Mouse (Mus musculus) CH12.LX (cell line): Measurements from ENCODE around the gene Zdhhc11. TPM values are rescaled to one million over a fixed set of nuclear protein-coding genes. Genes with fewer than 3 reads are reported as not detected.

ENCODE experiments used
- DNase-seq: peaks from one replicate; pipeline ENCODE4 v3.0.0-alpha.2; 2013; ENCODE audit errors: extremely low read depth
- H3K27ac ChIP-seq: 2 replicates; pipeline ENCODE4 v1.5.1; 2012; ENCODE audit warnings: low read depth, mild to moderate bottlenecking, control low read depth, moderate library complexity; ENCODE audit not compliant: insufficient read depth
- H3K27me3 ChIP-seq: replicated peaks from 2 replicates; pipeline ENCODE3; 2012; ENCODE audit warnings: inconsistent platforms
- H3K36me3 ChIP-seq, 2 experiments: replicated peaks in 1 of 2; 2 replicates each; pipeline versions ENCODE3 to v1.6.1; 2012; ENCODE audit warnings: inconsistent platforms in 1 of 2, low read length in 1 of 2, mild to moderate bottlenecking in 1 of 2, mixed read lengths in 1 of 2, moderate library complexity in 1 of 2; ENCODE audit not compliant: control insufficient read depth in 1 of 2, insufficient read depth in 1 of 2
- H3K4me1 ChIP-seq, 2 experiments: 2 replicates each; pipeline ENCODE4 v1.6.1; 2012; ENCODE audit warnings: inconsistent platforms in 1 of 2, moderate library complexity in 1 of 2; ENCODE audit not compliant: insufficient read depth in 2 of 2, control insufficient read depth in 1 of 2
- H3K4me2 ChIP-seq: 2 replicates; pipeline ENCODE4 v1.6.1; 2012; ENCODE audit warnings: low read depth, mild to moderate bottlenecking, control low read depth; ENCODE audit not compliant: poor library complexity, insufficient read depth, severe bottlenecking
- H3K4me3 ChIP-seq, 3 experiments: fragments of 150-350 bp in 1 of 3; sonication (generic) in 1 of 3; replicated peaks in 1 of 3; 2 replicates each; pipeline versions ENCODE3 to v1.5.1; 2011 to 2012; ENCODE audit warnings: low read depth in 2 of 3, low read length in 2 of 3, mild to moderate bottlenecking in 2 of 3, moderate library complexity in 2 of 3, control low read depth in 1 of 3, improper control_type of control experiment in 1 of 3, inconsistent platforms in 1 of 3, mixed read lengths in 1 of 3; ENCODE audit not compliant: poor library complexity in 1 of 3
- H3K79me2 ChIP-seq: replicated peaks from 2 replicates; pipeline ENCODE4 v1.6.1; 2012; ENCODE audit warnings: mild to moderate bottlenecking, moderate library complexity; ENCODE audit not compliant: control insufficient read depth, poor library complexity, insufficient read depth, severe bottlenecking; ENCODE audit errors: extremely low read depth
- H3K9ac ChIP-seq: 2 replicates; pipeline ENCODE4 v1.6.1; 2012; ENCODE audit warnings: low read depth, mild to moderate bottlenecking, control low read depth, moderate library complexity; ENCODE audit not compliant: insufficient read depth
- H3K9me3 ChIP-seq: replicated peaks from 2 replicates; pipeline ENCODE3; 2012; ENCODE audit warnings: low read length, inconsistent platforms, mixed read lengths
- CHD1 ChIP-seq: IDR thresholded peaks from 2 replicates; pipeline ENCODE4 v1.6.1; 2012; ENCODE audit warnings: low read depth, low read length, improper control_type of control experiment, inconsistent platforms
- CTCF ChIP-seq, 2 experiments: IDR thresholded peaks in 1 of 2; conservative IDR thresholded peaks in 1 of 2; 2 replicates each; pipeline ENCODE4 v1.5.1; 2011 to 2012; ENCODE audit warnings: low read depth in 2 of 2, low read length in 2 of 2, improper control_type of control experiment in 1 of 2, inconsistent platforms in 1 of 2, mild to moderate bottlenecking in 1 of 2, moderate library complexity in 1 of 2
- E2F4 ChIP-seq: IDR thresholded peaks from 2 replicates; pipeline ENCODE4 v1.6.1; 2011; ENCODE audit warnings: low read depth, low read length, improper control_type of control experiment; ENCODE audit not compliant: insufficient replicate concordance
- ELF1 ChIP-seq: IDR thresholded peaks from 2 replicates; pipeline ENCODE4 v1.6.1; 2014; ENCODE audit warnings: low read depth, mild to moderate bottlenecking, inconsistent platforms, low read length, improper control_type of control experiment
- ETS1 ChIP-seq: conservative IDR thresholded peaks from 2 replicates; pipeline ENCODE4 v1.6.1; 2012; ENCODE audit warnings: low read depth, mild to moderate bottlenecking, inconsistent platforms, low read length, improper control_type of control experiment, moderate library complexity
- JUN ChIP-seq: IDR thresholded peaks from 2 replicates; pipeline ENCODE4 v1.6.1; 2011; ENCODE audit warnings: low read depth, mild to moderate bottlenecking, low read length, improper control_type of control experiment, moderate library complexity; ENCODE audit not compliant: insufficient read depth
- KAT2A ChIP-seq: IDR thresholded peaks from 2 replicates; pipeline ENCODE4 v1.6.1; 2012; ENCODE audit warnings: low read length, improper control_type of control experiment, inconsistent platforms; ENCODE audit not compliant: insufficient replicate concordance
- MXI1 ChIP-seq: IDR thresholded peaks from 2 replicates; pipeline ENCODE4 v1.6.1; 2011; ENCODE audit warnings: mild to moderate bottlenecking, low read depth, low read length, improper control_type of control experiment
- NRF1 ChIP-seq: IDR thresholded peaks from 2 replicates; pipeline ENCODE4 v1.6.1; 2014; ENCODE audit warnings: low read depth, mild to moderate bottlenecking, inconsistent platforms, low read length, improper control_type of control experiment, moderate library complexity
- PAX5 ChIP-seq: IDR thresholded peaks from 2 replicates; pipeline ENCODE4 v1.6.1; 2012; ENCODE audit warnings: low read length, inconsistent platforms, mixed read lengths
- SMC3 ChIP-seq: IDR thresholded peaks from 2 replicates; pipeline ENCODE4 v1.6.1; 2011; ENCODE audit warnings: low read depth, low read length, improper control_type of control experiment
- TBP ChIP-seq: conservative IDR thresholded peaks from 2 replicates; pipeline ENCODE4 v1.6.1; 2011; ENCODE audit warnings: low read depth, low read length, improper control_type of control experiment
- TCF12 ChIP-seq: IDR thresholded peaks from 2 replicates; pipeline ENCODE4 v1.6.1; 2014; ENCODE audit warnings: low read depth, mild to moderate bottlenecking, inconsistent platforms, low read length, improper control_type of control experiment
- USF1 ChIP-seq: IDR thresholded peaks from 2 replicates; pipeline ENCODE4 v1.6.1; 2014; ENCODE audit warnings: low read depth, mild to moderate bottlenecking, inconsistent platforms, low read length, improper control_type of control experiment
- ZKSCAN1 ChIP-seq: IDR thresholded peaks from 2 replicates; pipeline ENCODE4 v1.6.1; 2012; ENCODE audit warnings: low read depth, inconsistent platforms, low read length, improper control_type of control experiment, borderline replicate concordance
- ZMIZ1 ChIP-seq: IDR thresholded peaks from 2 replicates; pipeline ENCODE4 v1.6.1; 2012; ENCODE audit warnings: low read depth, mild to moderate bottlenecking, inconsistent platforms, low read length, improper control_type of control experiment
- ZNF384 ChIP-seq: IDR thresholded peaks from 2 replicates; pipeline ENCODE4 v1.6.1; 2012; ENCODE audit warnings: low read depth, low read length, improper control_type of control experiment, inconsistent platforms
- dilution Hi-C: fragments of 300-500 bp; cut with MboI; formaldehyde crosslinking; loops from 2 replicates; pipeline ENCODE4 v1.14.3; 2020; ENCODE audit warnings: low sequenced_read_pairs; ENCODE audit not compliant: extremely low pct_unique_long_range_greater_than_20kb, extremely low pct_ligation_motif_present
- in situ Hi-C: fragments of 300-500 bp; cut with MboI; formaldehyde crosslinking; loops from 3 replicates; pipeline ENCODE4 v1.14.3; 2019; ENCODE audit warnings: low sequenced_read_pairs, low pct_ligation_motif_present, low pct_unique_long_range_greater_than_20kb, mixed read lengths
- polyA plus RNA-seq: library from polyadenylated mRNA; unstranded; fragments of >175 nt; gene quantifications from 2 replicates; pipeline ENCODE4 v1.2.1, GENCODE M21; 2012; ENCODE audit warnings: low read depth; ENCODE audit not compliant: insufficient read length
- total RNA-seq, 2 experiments: library from RNA; depleted of rRNA; stranded (reverse); fragments of 300-350 nt in 1 of 2; fragments of >200 nt in 1 of 2; gene quantifications; 2 replicates each; pipeline ENCODE4 v1.2.3; 2012 to 2014

Zdhhc11 gene
- total and polyA plus RNA-seq, 3 experiments, result not detected

GRCm38 (mm10) chr13:74010678-74011077 is 47.0 kb downstream of the Zdhhc11 start:
- H3K4me3 ChIP-seq, result no peak overlapping the region
- dilution Hi-C loops (no loop called here), in situ Hi-C loops (no loop called here)
- H3K4me2 ChIP-seq, result 0 out of 2 replicates have a peak overlapping the region, but pooled peaks have one; percentile 75
- H3K9ac ChIP-seq, result no peak overlapping the region
- TF ChIP-seq MXI1, result no peak
- no peak for TF ChIP-seq CHD1
- TF ChIP-seq TBP, result no peak
- TF ChIP-seq SMC3, result no peak
- TF ChIP-seq KAT2A, result no peak
- no peak for TF ChIP-seq NRF1
- no peak for TF ChIP-seq USF1
- TF ChIP-seq PAX5, result no peak
- no peak for TF ChIP-seq ZMIZ1
- TF ChIP-seq ETS1, result no peak
- no peak for TF ChIP-seq E2F4
- no peak for TF ChIP-seq TCF12
- TF ChIP-seq ZKSCAN1, result no peak
- H3K36me3 ChIP-seq, result no peaks in the 10 kb centered on the region
- H3K4me1 ChIP-seq, result peaks cover 0 to 21% of the 10 kb centered on the region in 2 experiments; a peak in 2 of 4 replicates
- H3K79me2 ChIP-seq, result no peaks in the 10 kb centered on the region
- no peak for DNase-seq
- H3K27ac ChIP-seq, result no peak overlapping the region
- H3K27me3 ChIP-seq, result peaks cover 72% of the 10 kb centered on the region
- no peaks in the 10 kb centered on the region for H3K9me3 ChIP-seq

DNA sequence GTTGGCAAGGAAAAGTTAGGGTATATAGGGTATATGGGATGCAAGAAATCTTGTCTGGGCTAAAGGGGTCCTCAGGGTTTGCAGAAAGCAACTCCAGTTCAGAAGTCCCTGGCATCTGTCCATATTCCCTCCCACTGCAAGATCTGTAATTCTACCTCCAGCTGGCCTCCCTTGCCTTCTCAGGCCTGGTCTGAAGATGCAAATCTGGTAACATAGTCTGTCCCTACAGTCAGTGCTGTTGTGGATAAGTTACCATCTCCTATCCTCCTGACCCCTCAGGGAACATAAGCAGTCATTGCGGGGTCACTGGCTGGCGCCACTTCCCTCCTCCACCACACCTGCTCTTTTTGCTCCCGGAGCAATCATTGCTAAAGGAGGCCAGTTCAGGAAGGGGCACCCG is 52.3 kb downstream of the Zdhhc11 start:
- H3K4me2 ChIP-seq, result no peak overlapping the region
- H3K9me3 ChIP-seq, result no peaks in the 10 kb centered on the region
- H3K79me2 ChIP-seq, result no peaks in the 10 kb centered on the region
- H3K4me3 ChIP-seq, result no peak overlapping the region
- DNase-seq, result no peak
- dilution Hi-C loops (no loop called here), in situ Hi-C loops (no loop called here)
- H3K36me3 ChIP-seq, result no peaks in the 10 kb centered on the region
- H3K27me3 ChIP-seq, result peaks cover 39% of the 10 kb centered on the region
- no peak for TF ChIP-seq ZNF384
- TF ChIP-seq ELF1, result no peak
- no peak for TF ChIP-seq USF1
- TF ChIP-seq JUN, result no peak
- no peak for TF ChIP-seq CTCF (conservative IDR thresholded peaks at IDR 0.05 in 1 of 2, IDR thresholded peaks at IDR 0.05 in 1 of 2; ENCODE audit: low read depth in 2 of 2, low read length in 2 of 2)
- TF ChIP-seq E2F4, result no peak
- no peak for TF ChIP-seq ZMIZ1
- TF ChIP-seq TBP, result no peak
- H3K4me1 ChIP-seq, result peaks cover 0 to under 1% of the 10 kb centered on the region in 2 experiments; a peak in 2 of 4 replicates
- no peak overlapping the region for H3K9ac ChIP-seq
- H3K27ac ChIP-seq, result no peak overlapping the region
